Mouse (Mus musculus): ENCODE data around the gene Trpc3.
A peak's percentile ranks its signal among the peaks of the same experiment; 100 is the strongest.
"Not testable (repeated sequence)": the region's sequence is repeated elsewhere in the genome, so short reads cannot be mapped to it uniquely, and the experiment has no call there.

Trpc3 gene

DNA sequence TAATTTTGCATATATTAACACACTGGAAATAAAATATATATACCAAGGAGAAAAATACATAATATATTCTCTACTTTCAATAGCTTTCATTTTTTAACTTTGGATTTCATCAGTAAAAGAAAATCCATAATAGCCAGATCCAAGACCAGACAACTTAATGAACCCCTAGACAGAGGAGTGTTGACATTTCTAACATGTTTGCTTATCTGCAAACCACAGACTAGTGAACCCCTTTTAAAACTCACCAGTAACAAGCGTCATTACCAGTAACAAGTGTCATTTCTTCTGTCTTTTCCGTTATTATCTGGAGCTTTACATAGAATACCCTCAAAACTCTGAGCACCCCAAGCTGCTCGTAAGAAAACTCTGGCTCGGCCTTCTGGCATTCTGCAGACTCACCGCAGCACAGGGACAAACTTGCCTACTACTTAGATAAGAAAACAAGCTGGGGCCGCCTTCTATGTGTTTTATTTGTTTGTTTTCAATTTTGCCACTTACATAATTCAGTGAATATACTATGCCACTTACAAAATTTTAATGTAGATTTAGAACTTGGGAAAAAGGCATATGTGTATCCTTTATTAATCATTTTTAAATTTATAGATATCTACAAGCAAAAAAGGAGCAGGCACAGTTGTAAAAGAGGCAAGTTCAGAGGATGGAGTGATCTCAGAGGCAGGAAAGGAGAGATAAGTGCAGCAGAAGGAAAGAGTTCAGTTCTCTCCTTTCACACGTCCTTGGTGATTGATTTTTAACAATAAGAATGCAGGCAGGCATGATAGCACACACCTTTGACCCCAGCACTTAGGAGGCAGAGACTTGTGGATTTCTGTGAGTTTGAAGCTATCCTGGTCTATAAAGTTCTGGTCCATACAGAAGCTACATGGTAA lies 83.8 kb downstream of the Trpc3 start:
- DNase-seq (ENCODE audit: low spot score in 2 of 2) = no peak

GRCm38 (mm10) chr3:36599773-36600172 lies 90.2 kb downstream of the Trpc3 start:
- not testable (repeated sequence) for DNase-seq (ENCODE audit: low spot score in 2 of 2)

DNA sequence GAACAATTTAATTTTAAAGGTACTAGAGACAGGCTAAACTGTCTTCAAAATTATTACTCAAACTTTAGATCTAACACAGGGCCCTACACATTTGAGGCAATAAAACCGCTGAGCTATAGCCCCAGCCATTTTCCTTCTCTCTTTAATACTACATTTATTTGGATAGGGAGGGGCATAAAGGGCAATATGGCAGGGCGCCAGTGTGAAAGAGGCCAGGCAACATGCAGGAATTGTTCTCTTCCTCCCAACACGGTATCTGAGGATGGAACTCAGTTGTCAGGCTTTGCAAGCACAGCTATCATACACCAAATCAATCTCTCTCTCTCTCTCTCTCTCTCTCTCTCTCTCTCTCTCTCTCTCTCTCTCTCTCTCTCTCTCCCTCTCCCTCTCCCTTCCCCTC lies 91.2 kb downstream of the Trpc3 start:
- no peak for DNase-seq (ENCODE audit: low spot score in 2 of 2)

DNA sequence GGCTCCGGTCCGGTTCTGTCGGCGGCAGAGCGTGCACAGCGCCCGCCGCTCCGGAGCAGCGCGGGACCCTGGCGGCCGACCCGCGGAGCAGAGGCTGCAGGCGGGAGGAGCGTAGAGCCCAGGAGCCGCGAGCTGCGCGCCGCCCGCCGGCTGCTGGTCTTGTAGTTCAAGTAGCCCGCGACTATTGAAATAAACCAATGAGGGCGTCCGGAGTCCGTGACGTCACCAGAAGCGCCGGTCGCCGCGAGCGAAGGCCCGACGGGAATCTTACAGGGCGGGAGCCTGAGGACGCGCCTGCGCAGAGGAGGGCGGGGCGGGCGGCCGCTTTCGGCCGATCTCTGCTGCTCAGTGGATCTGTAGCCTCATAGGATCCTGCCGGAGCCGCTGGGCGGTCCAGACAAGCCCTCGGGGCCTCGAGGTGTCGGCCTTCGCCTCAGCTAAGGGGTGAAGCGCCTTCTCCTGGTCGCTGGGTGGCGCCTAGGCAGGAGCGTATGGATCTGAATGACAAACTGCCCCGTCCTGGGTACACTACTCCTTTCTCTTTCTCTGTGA lies 118.1 kb downstream of the Trpc3 start, which contains the start of gene Ccna2:
TSS of gene Ccna2 (minus strand) at position 324 of the 552 bp plus-strand sequence.
- DNase-seq (ENCODE audit: low spot score in 2 of 2) = peak; percentile 98

GRCm38 (mm10) chr3:36571361-36571826 lies 118.6 kb downstream of the Trpc3 start:
- DNase-seq (ENCODE audit: low spot score in 2 of 2) = peak in 1 of 2 experiments; percentile 50

All from frontal cortex, postnatal 10 days (tissue).